Mouse (Mus musculus) testis, adult 2 months (tissue): ENCODE measurements around the gene Itpkb. TPM values are rescaled to one million over a fixed set of nuclear protein-coding genes. Genes with fewer than 3 reads are reported as not detected.
A peak's percentile ranks its signal among the peaks of the same experiment; 100 is the strongest.

ENCODE experiments used
- H3K27ac ChIP-seq: fragments of 200-500 bp; 2 replicates; pipeline ENCODE4 v1.5.1; 2012; ENCODE audit warnings: low read depth, low read length; ENCODE audit not compliant: control insufficient read depth, insufficient read depth
- H3K27me3 ChIP-seq: fragments of 200-500 bp; 2 replicates; pipeline ENCODE4 v1.6.1; 2012; ENCODE audit warnings: mild to moderate bottlenecking, low read length, moderate library complexity; ENCODE audit not compliant: control insufficient read depth, insufficient read depth
- H3K36me3 ChIP-seq: fragments of 200-500 bp; 2 replicates; pipeline ENCODE4 v1.6.1; 2012; ENCODE audit warnings: mild to moderate bottlenecking, low read length; ENCODE audit not compliant: control insufficient read depth, insufficient read depth
- H3K4me1 ChIP-seq: fragments of 200-500 bp; 2 replicates; pipeline ENCODE4 v1.6.1; 2012; ENCODE audit warnings: low read length; ENCODE audit not compliant: control insufficient read depth, insufficient read depth
- H3K4me3 ChIP-seq: fragments of 200-500 bp; 2 replicates; pipeline ENCODE4 v1.5.1; 2012; ENCODE audit warnings: low read depth, mild to moderate bottlenecking, low read length, moderate library complexity, mixed read lengths; ENCODE audit not compliant: control insufficient read depth
- CTCF ChIP-seq: fragments of 200-500 bp; IDR thresholded peaks from 2 replicates; pipeline ENCODE4 v1.5.1; 2012; ENCODE audit warnings: low read depth, mild to moderate bottlenecking, inconsistent platforms, low read length, moderate library complexity; ENCODE audit not compliant: control insufficient read depth, insufficient read depth, insufficient replicate concordance
- POLR2A ChIP-seq: fragments of 200-500 bp; IDR thresholded peaks from 2 replicates; pipeline ENCODE4 v1.6.1; 2012; ENCODE audit warnings: low read depth, mild to moderate bottlenecking, inconsistent platforms, low read length, moderate library complexity; ENCODE audit not compliant: control insufficient read depth
- polyA plus RNA-seq: library from polyadenylated mRNA; depleted of rRNA; stranded (reverse); fragments of >200 nt; gene quantifications from 2 replicates; pipeline ENCODE4 v1.2.3, GENCODE M21; 2012

Gene Itpkb
- polyA plus RNA-seq, 1 experiment = 9.9 TPM

GRCm38 (mm10) chr1:180401725-180402124 is 71.4 kb downstream of the Itpkb start:
- H3K27me3 ChIP-seq = no peaks in the 10 kb centered on the region
- no peak for TF ChIP-seq CTCF
- no peak for TF ChIP-seq POLR2A
- no peaks in the 10 kb centered on the region for H3K36me3 ChIP-seq
- H3K4me1 ChIP-seq = peaks cover 16% of the 10 kb centered on the region
- H3K27ac ChIP-seq = no peak overlapping the region
- H3K4me3 ChIP-seq = no peak overlapping the region

DNA sequence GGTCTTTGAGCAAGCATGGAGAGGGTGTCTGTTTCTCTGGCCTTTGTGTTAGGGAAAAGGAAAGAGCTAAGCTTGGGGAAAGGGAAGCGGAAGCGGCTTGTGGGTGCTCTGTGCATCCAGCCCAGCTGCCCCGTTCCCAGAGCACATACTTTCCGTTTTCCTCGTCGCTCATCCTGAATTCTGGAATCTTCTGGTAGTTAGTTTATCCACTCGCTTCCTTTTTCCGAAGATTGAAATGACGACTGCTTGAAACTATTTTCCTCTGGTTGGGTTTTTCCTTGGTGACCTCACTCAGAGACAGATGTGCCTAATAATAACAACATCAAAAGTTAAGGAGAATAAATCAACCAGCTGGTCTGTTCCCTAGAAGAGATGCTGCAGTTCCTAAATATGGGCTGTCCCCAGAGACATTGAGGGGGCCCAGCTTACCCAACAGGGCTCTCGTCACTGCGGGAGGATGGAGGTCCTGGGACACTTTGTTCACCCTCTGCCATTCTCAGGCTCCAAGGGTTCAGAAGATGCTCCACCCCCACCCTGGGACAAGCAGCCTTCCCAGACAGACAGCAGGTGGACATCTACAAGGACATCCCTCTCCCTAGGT is 72.3 kb downstream of the Itpkb start:
- TF ChIP-seq POLR2A (no peak), CTCF (no peak)
- no peaks in the 10 kb centered on the region for H3K27me3 ChIP-seq
- peak overlapping the region; percentile 58 for H3K4me3 ChIP-seq
- no peaks in the 10 kb centered on the region for H3K36me3 ChIP-seq
- peaks cover 16% of the 10 kb centered on the region for H3K4me1 ChIP-seq
- H3K27ac ChIP-seq = no peak overlapping the region

GRCm38 (mm10) chr1:180403357-180403693 is 73.0 kb downstream of the Itpkb start:
- peak overlapping the region; percentile 19; the same call in 1 of the 2 replicates for H3K27ac ChIP-seq
- no peak for TF ChIP-seq POLR2A
- no peak for TF ChIP-seq CTCF
- no peaks in the 10 kb centered on the region for H3K27me3 ChIP-seq
- H3K36me3 ChIP-seq = no peaks in the 10 kb centered on the region
- H3K4me3 ChIP-seq = peak overlapping the region; percentile 58
- H3K4me1 ChIP-seq = peaks cover 19% of the 10 kb centered on the region

DNA sequence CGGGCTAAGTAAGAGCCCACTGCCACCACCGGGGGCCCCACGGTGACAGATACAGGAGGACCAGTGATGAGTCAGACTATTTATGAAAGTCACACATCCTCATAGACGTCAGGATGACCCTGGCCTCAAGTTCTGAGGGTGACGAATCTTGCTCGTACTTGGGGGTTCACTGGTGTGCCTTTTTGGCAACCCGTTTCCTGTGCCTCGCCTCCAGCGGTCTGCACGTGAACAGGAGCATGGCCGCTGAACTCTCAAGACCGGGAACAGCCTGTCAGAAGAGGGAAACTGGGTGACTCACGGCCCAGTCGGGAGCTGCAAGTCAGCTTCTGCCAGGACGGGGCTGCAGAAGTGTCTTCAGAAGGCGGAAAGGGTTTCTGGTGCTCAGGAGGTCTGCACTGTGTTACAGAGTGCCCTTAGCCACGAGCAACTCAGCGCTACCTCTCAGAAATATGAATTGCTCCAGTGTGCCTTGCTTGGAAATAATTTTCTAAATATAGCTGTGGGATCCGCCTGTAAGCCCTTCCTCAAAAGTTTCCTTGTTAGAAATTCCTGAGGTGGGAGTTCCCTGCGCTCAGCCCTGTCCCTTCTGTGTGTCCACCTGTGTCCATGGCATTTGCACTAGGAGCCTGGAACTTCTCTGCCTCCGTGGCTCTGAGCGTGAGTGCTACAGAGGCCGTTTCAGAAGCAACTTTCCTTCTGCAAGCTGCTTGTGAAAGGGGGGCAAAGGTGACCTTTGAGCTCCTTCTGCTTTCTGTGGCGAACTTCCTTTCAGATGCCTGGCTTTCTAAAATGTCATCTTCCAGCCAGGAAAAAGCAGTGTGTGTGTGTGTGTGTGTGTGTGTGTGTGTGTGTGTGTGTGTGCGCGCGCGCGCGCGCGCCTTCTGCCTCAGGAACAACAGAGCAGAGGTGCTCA is 73.7 kb downstream of the Itpkb start:
- no peaks in the 10 kb centered on the region for H3K27me3 ChIP-seq
- H3K4me1 ChIP-seq = peaks cover 21% of the 10 kb centered on the region
- H3K36me3 ChIP-seq = no peaks in the 10 kb centered on the region
- TF ChIP-seq CTCF (no peak), POLR2A (no peak)
- H3K27ac ChIP-seq = peak overlapping the region; percentile 34
- peak overlapping the region; percentile 58 for H3K4me3 ChIP-seq

DNA sequence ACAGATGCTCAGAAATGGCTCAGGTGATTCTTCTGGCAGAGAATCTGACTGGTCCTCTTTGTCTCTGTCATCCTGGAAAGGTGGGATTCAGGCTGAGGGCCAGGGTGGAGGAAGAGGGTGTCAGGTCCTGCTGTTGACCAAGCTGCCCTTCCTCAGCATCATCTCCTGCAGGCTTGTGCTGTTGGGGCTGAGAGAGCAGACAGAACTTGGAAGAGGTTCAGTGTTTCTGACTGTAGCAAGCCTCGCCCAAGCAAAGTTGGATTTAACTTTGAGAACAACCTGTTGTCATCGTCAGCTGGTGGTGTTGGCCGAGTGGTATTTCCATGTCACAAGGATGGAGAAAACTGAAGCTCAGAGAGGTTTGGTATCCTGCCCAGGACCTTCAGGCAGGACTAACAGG is 74.4 kb downstream of the Itpkb start:
- peak overlapping the region; percentile 32; the same call in 1 of the 2 replicates for H3K27ac ChIP-seq
- no peaks in the 10 kb centered on the region for H3K27me3 ChIP-seq
- H3K36me3 ChIP-seq = no peaks in the 10 kb centered on the region
- H3K4me1 ChIP-seq = peaks cover 21% of the 10 kb centered on the region
- TF ChIP-seq POLR2A (no peak), CTCF (no peak)
- H3K4me3 ChIP-seq = no peak overlapping the region

DNA sequence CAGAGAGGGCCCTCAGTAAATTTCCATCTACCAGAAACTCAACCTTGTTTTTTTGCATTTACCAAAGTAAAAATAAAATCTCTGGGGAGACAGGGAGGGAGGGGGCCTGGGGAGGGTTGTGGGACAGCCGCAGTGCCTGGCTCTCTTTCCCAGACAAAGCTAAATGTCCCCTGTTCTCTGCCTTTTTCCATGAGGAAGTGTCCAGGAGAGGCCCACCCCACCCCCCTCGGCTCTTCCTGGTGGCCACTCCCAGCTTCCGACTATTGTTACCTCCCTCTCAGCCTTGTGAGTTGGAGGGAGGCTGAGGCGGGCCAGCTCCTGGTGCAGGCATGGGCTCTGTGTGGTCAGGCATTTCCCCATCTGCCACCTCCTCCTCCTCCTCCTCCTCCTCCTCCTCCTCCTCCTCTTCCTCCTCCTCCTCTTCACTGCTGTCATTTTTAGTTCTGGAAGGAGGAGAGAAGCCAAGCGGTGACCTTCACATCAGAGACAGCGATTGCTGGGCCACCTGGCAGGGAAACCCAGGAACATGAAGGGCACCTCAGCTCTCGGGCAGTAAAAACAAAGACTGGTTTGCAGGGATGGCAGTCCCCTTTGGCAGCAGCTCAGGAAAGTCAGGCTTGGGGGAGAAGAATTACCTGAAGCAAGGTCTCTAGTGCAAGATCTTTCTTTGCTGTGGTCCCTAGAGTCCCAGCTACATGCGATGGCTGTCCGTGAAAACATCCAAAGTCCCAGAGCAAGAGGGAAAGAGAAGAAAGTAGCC is 75.5 kb downstream of the Itpkb start:
- TF ChIP-seq CTCF (no peak), POLR2A (no peak)
- peaks cover 21% of the 10 kb centered on the region for H3K4me1 ChIP-seq
- H3K36me3 ChIP-seq = no peaks in the 10 kb centered on the region
- H3K27ac ChIP-seq = no peak overlapping the region
- no peaks in the 10 kb centered on the region for H3K27me3 ChIP-seq
- no peak overlapping the region for H3K4me3 ChIP-seq
